Mouse (Mus musculus) embryonic facial prominence, embryonic 10.5 days (tissue): Measurements from ENCODE around the gene Tmem74b. TPM values are rescaled to one million over a fixed set of nuclear protein-coding genes. Genes with fewer than 3 reads are reported as not detected.

Source experiments
- DNase-seq: peaks from one replicate; pipeline ENCODE4 v3.0.0-alpha.2; 2017; ENCODE audit warnings: low spot score
- H3K27ac ChIP-seq: fragments of 300-500 bp; sonication (generic); replicated peaks from 2 replicates; pipeline ENCODE4 v1.5.1; 2016; ENCODE audit warnings: mild to moderate bottlenecking
- H3K27me3 ChIP-seq: fragments of 300-500 bp; sonication (generic); replicated peaks from 2 replicates; pipeline ENCODE4 v1.6.1; 2016; ENCODE audit warnings: low read depth, mild to moderate bottlenecking; ENCODE audit not compliant: poor library complexity, severe bottlenecking
- H3K36me3 ChIP-seq: fragments of 300-500 bp; sonication (generic); replicated peaks from 2 replicates; pipeline ENCODE4 v1.6.1; 2016; ENCODE audit warnings: mild to moderate bottlenecking, moderate library complexity
- H3K4me1 ChIP-seq: fragments of 300-500 bp; sonication (generic); 2 replicates; pipeline ENCODE4 v1.6.1; 2016
- H3K4me3 ChIP-seq: fragments of 300-500 bp; sonication (generic); 2 replicates; pipeline ENCODE4 v1.5.1; 2016; ENCODE audit warnings: mild to moderate bottlenecking, moderate library complexity
- H3K9me3 ChIP-seq: fragments of 300-500 bp; sonication (generic); 2 replicates; pipeline ENCODE4 v1.6.1; 2016; ENCODE audit warnings: mild to moderate bottlenecking
- WGBS: fragments of 180-500 bp; shearing (Covaris S2); methylation state at CpG from one replicate; pipeline ENCODE4 v1.1.7; 2016; 5-methylcytosine and 5-hydroxymethylcytosine counted together
- polyA plus RNA-seq: library from polyadenylated mRNA; unstranded; fragments of >200 nt; fragmentation: Nextera tagmentation; extraction: Ambion mirVana; gene quantifications from 2 replicates; pipeline ENCODE4 v1.2.1, GENCODE M21; 2016

The Tmem74b gene
- polyA plus RNA-seq, 1 experiment from 2014 or later = 3.1 TPM

- no peak within 1 kb of the TSS for H3K4me3 ChIP-seq
- H3K4me1 ChIP-seq = peaks cover 29% of the 10 kb centered on the region
- no peak for DNase-seq
- peaks cover 23% of the 10 kb centered on the region; the same call in 1 of the 2 replicates for H3K27me3 ChIP-seq
- no peak within 1 kb of the TSS for H3K27ac ChIP-seq
- no peaks in the 10 kb centered on the region for H3K36me3 ChIP-seq
- no peaks in the 10 kb centered on the region for H3K9me3 ChIP-seq
Measured at GRCm38 (mm10) chr2:151743845-151744244, 42.0 kb downstream of the Tmem74b start, which contains the start of gene Psmf1. TSS of gene Psmf1 (minus strand) at chr2:151744186.

- Histone ChIP-seq H3K36me3 (no peaks in the 10 kb centered on the region), H3K27me3 (peaks cover 15% of the 10 kb centered on the region; the same call in 1 of the 2 replicates), H3K27ac (peak overlapping the region; percentile 62), H3K4me1 (peaks cover 5% of the 10 kb centered on the region), H3K4me3 (no peak overlapping the region), H3K9me3 (no peaks in the 10 kb centered on the region)
- peak; percentile 89 for DNase-seq
- WGBS = 33% methylated on average over 19 of the region's 19 CpGs
Measured at GRCm38 (mm10) chr2:151747847-151748705, 46.3 kb downstream of the Tmem74b start.

GRCm38 (mm10) chr2:151751330-151751729 is 49.5 kb downstream of the Tmem74b start:
- Histone ChIP-seq H3K4me3 (no peak overlapping the region), H3K27ac (no peak overlapping the region), H3K27me3 (peaks cover 11% of the 10 kb centered on the region; the same call in 1 of the 2 replicates), H3K9me3 (no peaks in the 10 kb centered on the region), H3K4me1 (peaks cover 7% of the 10 kb centered on the region), H3K36me3 (no peaks in the 10 kb centered on the region)
- WGBS = 73% methylated on average over 5 of the region's 5 CpGs
- no peak for DNase-seq

DNA sequence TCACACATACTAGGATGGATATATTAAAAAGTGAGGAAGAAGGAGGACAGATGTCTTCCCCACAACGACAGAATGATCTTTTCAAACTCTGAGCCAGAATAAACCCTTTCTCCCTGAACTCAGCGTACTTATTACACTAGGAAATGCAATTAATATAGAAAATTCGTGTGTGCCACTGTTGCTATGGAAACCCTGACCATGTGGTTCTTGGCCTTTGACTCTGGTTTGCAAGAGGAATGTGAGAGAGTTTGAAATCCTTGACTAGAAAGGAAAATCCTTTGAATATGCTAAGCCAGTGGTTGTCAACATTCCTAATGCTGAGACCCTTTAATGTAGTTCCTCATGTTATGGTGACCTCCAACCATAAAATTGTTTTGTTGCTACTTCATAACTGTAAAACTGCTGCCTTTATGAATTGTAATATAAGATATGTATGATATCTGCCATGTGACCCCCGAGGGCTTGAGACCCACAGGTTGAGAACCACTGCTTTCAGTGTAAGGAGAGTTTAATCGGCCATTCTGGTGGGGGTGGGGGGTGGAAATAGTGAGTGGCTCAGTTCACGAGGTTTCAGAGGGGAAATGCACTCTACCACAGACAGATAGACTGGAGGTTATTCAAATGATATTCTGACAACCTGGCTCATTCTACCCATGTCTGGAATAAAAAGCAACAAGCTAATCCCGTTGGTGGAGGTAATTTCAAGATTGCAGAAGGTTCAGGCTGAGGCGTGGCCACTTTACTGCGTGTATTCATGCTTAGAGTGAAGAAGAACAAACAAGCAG is 54.7 kb downstream of the Tmem74b start:
- H3K27me3 ChIP-seq = no peaks in the 10 kb centered on the region

GRCm38 (mm10) chr2:151757451-151757850 is 55.6 kb downstream of the Tmem74b start:
- Histone ChIP-seq H3K27ac (peak overlapping the region; percentile 61), H3K9me3 (0 out of 2 replicates have a peak, but pooled peaks cover 3% of the 10 kb centered on the region), H3K36me3 (no peaks in the 10 kb centered on the region), H3K27me3 (no peaks in the 10 kb centered on the region), H3K4me3 (no peak overlapping the region), H3K4me1 (peaks cover 20% of the 10 kb centered on the region)
- WGBS = 53% methylated on average over 5 of the region's 5 CpGs
- DNase-seq = no peak

More for the DNA sequence above, 54.7 kb downstream of the Tmem74b start:
- H3K9me3 ChIP-seq = 0 out of 2 replicates have a peak, but pooled peaks cover 3% of the 10 kb centered on the region
- 48% methylated on average over 9 of the region's 9 CpGs for WGBS
- H3K4me3 ChIP-seq = no peak overlapping the region
- H3K27ac ChIP-seq = no peak overlapping the region
- DNase-seq = peak; percentile 46
- peaks cover 20% of the 10 kb centered on the region for H3K4me1 ChIP-seq
- H3K36me3 ChIP-seq = no peaks in the 10 kb centered on the region

DNA sequence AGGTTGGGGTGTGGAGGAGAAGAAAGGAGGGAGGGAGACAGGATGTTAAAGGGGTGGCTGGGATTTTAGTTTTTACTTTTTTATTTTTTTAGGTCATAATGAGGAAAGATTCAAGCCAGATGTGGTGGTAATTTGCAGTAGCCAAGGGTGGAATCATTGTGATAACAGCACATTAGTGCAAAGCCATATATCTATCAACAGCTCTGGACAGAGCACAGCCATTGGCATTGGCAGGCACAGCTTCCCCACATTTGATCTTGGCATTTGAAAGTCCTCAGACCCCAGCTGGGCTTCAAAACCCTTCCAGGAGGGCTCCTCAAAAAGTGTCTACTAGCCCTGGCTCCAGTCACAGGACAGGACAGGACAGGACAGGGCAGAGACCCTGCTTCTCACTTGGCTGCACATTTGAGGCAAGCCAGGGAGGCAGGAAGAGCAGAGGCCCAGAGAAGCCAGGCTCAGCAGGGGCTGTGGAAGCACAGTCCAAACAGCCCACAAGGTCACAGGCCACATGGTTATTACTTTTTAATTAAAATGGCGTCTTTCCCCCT is 57.1 kb downstream of the Tmem74b start:
- Histone ChIP-seq H3K9me3 (0 out of 2 replicates have a peak, but pooled peaks cover 3% of the 10 kb centered on the region), H3K27ac (no peak overlapping the region), H3K36me3 (no peaks in the 10 kb centered on the region), H3K4me3 (no peak overlapping the region), H3K27me3 (no peaks in the 10 kb centered on the region), H3K4me1 (peaks cover 20% of the 10 kb centered on the region)
- no peak for DNase-seq
- WGBS = 30% methylated on average over 1 of the region's 1 CpGs

Other genes with a start within 250 kb of the Tmem74b start
- not detected in 2 replicates for gene 4921509C19Rik, start 225.9 kb upstream of the Tmem74b start, polyA plus RNA-seq
- gene Nsfl1c, start 207.8 kb upstream of the Tmem74b start, polyA plus RNA-seq = 307 and 312 TPM in 2 replicates
- 585 and 615 TPM in 2 replicates for gene Fkbp1a, start 159.5 kb upstream of the Tmem74b start, polyA plus RNA-seq
- 0.55 and 0.76 TPM in 2 replicates for gene Sdcbp2, start 129.4 kb upstream of the Tmem74b start, polyA plus RNA-seq
- 0.54 and 1.00 TPM in 2 replicates for gene Snph, start 69.4 kb upstream of the Tmem74b start, polyA plus RNA-seq
- not detected in 2 replicates for gene Rad21l, start 33.5 kb upstream of the Tmem74b start, polyA plus RNA-seq
- gene Psmf1, start 42.2 kb downstream of the Tmem74b start, polyA plus RNA-seq = 53.7 and 58.9 TPM in 2 replicates
- gene Rspo4, start 140.9 kb downstream of the Tmem74b start, polyA plus RNA-seq = 0.67 and 0.85 TPM in 2 replicates
- gene Angpt4, start 209.2 kb downstream of the Tmem74b start, polyA plus RNA-seq = 0.27 and 0.73 TPM in 2 replicates